Mouse (Mus musculus) bone marrow, adult 2 months (tissue): ENCODE results near the gene Hdac5.

Experiments used
- CTCF ChIP-seq: fragments of 200-500 bp; IDR thresholded peaks from 2 replicates; pipeline ENCODE4 v1.5.1; 2011; ENCODE audit warnings: low read length, control low read depth; ENCODE audit not compliant: control insufficient read depth, insufficient read depth
- POLR2A ChIP-seq: fragments of 200-500 bp; IDR thresholded peaks from 2 replicates; pipeline ENCODE4 v1.6.1; 2011; ENCODE audit warnings: low read depth, mild to moderate bottlenecking, control low read depth, low read length, borderline replicate concordance; ENCODE audit not compliant: control insufficient read depth

DNA sequence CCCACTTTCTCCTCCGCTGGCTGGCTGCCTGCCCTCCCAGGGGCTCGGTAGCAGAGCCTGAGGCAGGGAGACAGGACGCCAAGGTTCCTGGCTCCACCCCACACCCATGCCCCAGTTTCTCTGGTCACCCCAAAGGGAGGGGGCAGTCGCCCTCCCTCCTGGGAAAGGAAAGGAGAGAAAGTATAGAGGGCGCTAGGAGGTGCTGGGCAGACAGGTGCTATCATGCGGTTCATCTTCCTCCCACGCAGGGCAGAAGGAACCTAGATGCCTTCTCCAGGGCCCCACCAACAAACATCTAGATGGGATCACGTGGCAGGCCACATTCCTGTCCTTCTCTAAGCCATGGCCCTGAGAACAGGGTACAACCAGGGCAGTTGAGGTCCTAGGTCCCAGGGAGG, 8.0 kb downstream of the Hdac5 start:
- TF ChIP-seq CTCF (no peak), POLR2A (no peak)
